Mouse (Mus musculus) liver, adult 2 months (tissue): Measurements from ENCODE around the gene Coq8a. TPM values are rescaled to one million over a fixed set of nuclear protein-coding genes. Genes with fewer than 3 reads are reported as not detected.

Experiments
- DNase-seq: peaks from one replicate; pipeline ENCODE4 v3.0.0-alpha.2; 2011; ENCODE audit warnings: low read depth, low spot score; ENCODE audit errors: extremely low read depth
- H3K27ac ChIP-seq: fragments of 200-500 bp; replicated peaks from 2 replicates; pipeline ENCODE4 v1.5.1; 2012; ENCODE audit warnings: low read depth, mild to moderate bottlenecking, control low read depth, inconsistent platforms, low read length; ENCODE audit not compliant: insufficient read depth
- H3K27me3 ChIP-seq: fragments of 200-500 bp; 2 replicates; pipeline ENCODE4 v1.6.1; 2012; ENCODE audit warnings: mild to moderate bottlenecking, moderate library complexity, low read length, inconsistent platforms; ENCODE audit not compliant: control insufficient read depth, insufficient read depth
- H3K36me3 ChIP-seq: fragments of 200-500 bp; 2 replicates; pipeline ENCODE4 v1.6.1; 2012; ENCODE audit warnings: low read length, inconsistent platforms; ENCODE audit not compliant: control insufficient read depth, insufficient read depth
- H3K4me1 ChIP-seq: fragments of 200-500 bp; 2 replicates; pipeline ENCODE4 v1.6.1; 2011; ENCODE audit warnings: low read length; ENCODE audit not compliant: control insufficient read depth, insufficient read depth
- H3K4me3 ChIP-seq: fragments of 200-500 bp; 2 replicates; pipeline ENCODE4 v1.5.1; 2011; ENCODE audit warnings: low read depth, mild to moderate bottlenecking, control low read depth, low read length, moderate library complexity; ENCODE audit not compliant: insufficient read depth
- H3K79me2 ChIP-seq: fragments of 200-500 bp; 2 replicates; pipeline ENCODE4 v1.6.1; 2012; ENCODE audit warnings: inconsistent platforms, mild to moderate bottlenecking, low read length, moderate library complexity; ENCODE audit not compliant: control insufficient read depth, insufficient read depth
- H3K9ac ChIP-seq: fragments of 200-500 bp; 2 replicates; pipeline ENCODE4 v1.6.1; 2012; ENCODE audit warnings: low read depth, mild to moderate bottlenecking, control low read depth, inconsistent platforms, low read length
- CTCF ChIP-seq: fragments of 200-500 bp; IDR thresholded peaks from 2 replicates; pipeline ENCODE4 v1.5.1; 2011; ENCODE audit warnings: low read depth, low read length, control low read depth
- POLR2A ChIP-seq: fragments of 200-500 bp; IDR thresholded peaks from 2 replicates; pipeline ENCODE4 v1.6.1; 2011; ENCODE audit warnings: low read length, control low read depth; ENCODE audit not compliant: insufficient read depth; ENCODE audit errors: extremely low read depth
- WGBS: fragments of 180-500 bp; shearing (Covaris S2); methylation state at CpG from one replicate; pipeline ENCODE4 v1.1.7; 2018; 5-methylcytosine and 5-hydroxymethylcytosine counted together
- polyA plus RNA-seq: library from polyadenylated mRNA; depleted of rRNA; stranded (reverse); fragments of >200 nt; gene quantifications from 2 replicates; pipeline ENCODE4 v1.2.3, GENCODE M21; 2012
- total RNA-seq: library from RNA; depleted of rRNA; stranded (reverse); fragments of >200 nt; gene quantifications from 2 replicates; pipeline ENCODE4 v1.2.3, GENCODE M21; 2014

Gene Coq8a
- total and polyA plus RNA-seq, 2 experiments: 137 to 444 TPM

DNA sequence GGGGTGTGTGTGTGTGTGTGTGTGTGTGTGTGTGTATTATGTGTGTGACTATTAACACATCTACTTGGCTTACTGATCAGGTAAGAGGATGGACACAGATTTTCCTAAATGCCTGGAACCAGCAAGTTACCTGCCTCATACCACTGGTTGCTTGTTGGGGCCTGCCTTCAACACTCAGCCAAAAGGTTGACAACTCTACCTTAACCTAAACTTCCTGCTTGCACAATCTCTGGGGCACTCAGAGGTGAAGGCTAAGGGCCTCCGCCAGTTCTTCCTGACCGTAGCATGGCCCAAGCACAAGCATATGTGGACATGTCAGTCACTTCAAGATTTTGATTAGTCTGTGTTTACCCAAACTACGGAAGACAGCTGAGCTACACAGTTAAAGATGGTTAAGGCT is 1.4 kb downstream of the Coq8a start:
- 40% methylated on average over 3 of the region's 3 CpGs for WGBS
- H3K4me3 ChIP-seq: no peak overlapping the region
- no peak for DNase-seq
- TF ChIP-seq CTCF (no peak), POLR2A (no peak)
- no peaks in the 10 kb centered on the region for H3K36me3 ChIP-seq
- H3K79me2 ChIP-seq: peaks cover 8% of the 10 kb centered on the region
- no peak overlapping the region for H3K9ac ChIP-seq
- H3K27me3 ChIP-seq: no peaks in the 10 kb centered on the region
- peaks cover 14% of the 10 kb centered on the region for H3K4me1 ChIP-seq
- H3K27ac ChIP-seq: no peak overlapping the region

DNA sequence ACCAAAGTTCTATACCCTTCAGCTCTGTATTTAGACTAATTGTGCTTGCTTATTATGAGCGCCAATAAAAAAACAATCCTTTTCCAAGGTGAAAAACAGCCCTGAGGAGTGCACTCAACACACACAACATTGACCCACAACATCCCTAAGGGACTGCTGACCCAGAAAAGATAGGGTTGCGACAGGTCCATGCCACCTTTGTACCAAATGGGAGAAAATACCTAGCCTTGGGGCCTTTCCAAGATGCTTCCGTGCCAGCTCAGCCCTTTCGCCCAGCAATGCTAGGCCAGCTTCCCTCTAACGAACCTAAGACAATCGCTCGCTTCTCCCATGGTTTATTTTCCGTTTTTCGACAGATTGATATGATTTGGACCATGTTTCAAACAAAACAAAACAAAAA is 2.9 kb downstream of the Coq8a start:
- H3K27ac ChIP-seq: peak overlapping the region; percentile 90
- H3K4me3 ChIP-seq: peak overlapping the region; percentile 40; the same call in 1 of the 2 replicates
- H3K27me3 ChIP-seq: no peaks in the 10 kb centered on the region
- no peak overlapping the region; the same call in 1 of the 2 replicates for H3K9ac ChIP-seq
- 28% methylated on average over 9 of the region's 9 CpGs for WGBS
- DNase-seq: peak; percentile 96
- H3K36me3 ChIP-seq: no peaks in the 10 kb centered on the region
- peaks cover 24% of the 10 kb centered on the region for H3K4me1 ChIP-seq
- H3K79me2 ChIP-seq: peaks cover 14% of the 10 kb centered on the region
- TF ChIP-seq POLR2A (no peak), CTCF (no peak)

DNA sequence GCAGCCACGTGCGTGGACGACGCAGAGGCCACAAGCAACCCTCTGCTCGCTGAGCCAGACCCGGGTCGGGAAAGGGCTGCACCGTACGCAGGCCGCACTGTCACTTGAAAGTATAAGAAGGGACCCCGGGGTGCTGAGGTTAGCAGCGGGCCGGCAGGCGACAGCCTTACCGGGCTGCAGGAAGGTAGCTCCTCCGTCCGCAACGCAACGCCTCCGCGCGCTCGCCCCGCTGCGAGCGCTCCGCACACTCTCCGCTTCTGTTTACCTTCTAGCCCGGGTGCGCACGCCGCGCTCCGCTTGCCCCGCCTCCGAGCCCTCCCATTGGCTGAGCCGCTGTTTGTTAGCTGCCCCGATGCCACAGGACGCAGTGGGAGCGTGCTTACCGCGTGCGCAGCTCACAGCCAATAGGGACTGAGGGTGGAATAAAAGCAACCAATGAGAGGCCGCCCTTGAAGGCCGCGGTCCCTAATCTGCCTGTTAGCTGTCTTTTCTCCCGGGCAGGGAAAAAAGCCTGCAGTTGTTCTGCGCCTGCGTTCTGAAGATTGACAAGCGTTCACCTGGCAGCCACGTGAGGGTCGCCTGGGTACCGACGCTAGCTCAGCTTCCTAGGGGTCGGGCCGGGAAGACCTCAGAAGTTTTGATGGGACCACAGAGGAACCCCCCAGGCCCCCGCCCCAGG is 3.6 kb downstream of the Coq8a start:
- TF ChIP-seq POLR2A (peak; percentile 97), CTCF (no peak)
- H3K4me3 ChIP-seq: peak overlapping the region; percentile 78
- H3K27ac ChIP-seq: peak overlapping the region; percentile 92
- H3K27me3 ChIP-seq: no peaks in the 10 kb centered on the region
- peak; percentile 98 for DNase-seq
- peak overlapping the region; percentile 88 for H3K9ac ChIP-seq
- H3K4me1 ChIP-seq: peaks cover 29% of the 10 kb centered on the region
- WGBS: 1% methylated on average over 57 of the region's 57 CpGs
- peaks cover 18% of the 10 kb centered on the region for H3K79me2 ChIP-seq
- no peaks in the 10 kb centered on the region for H3K36me3 ChIP-seq

DNA sequence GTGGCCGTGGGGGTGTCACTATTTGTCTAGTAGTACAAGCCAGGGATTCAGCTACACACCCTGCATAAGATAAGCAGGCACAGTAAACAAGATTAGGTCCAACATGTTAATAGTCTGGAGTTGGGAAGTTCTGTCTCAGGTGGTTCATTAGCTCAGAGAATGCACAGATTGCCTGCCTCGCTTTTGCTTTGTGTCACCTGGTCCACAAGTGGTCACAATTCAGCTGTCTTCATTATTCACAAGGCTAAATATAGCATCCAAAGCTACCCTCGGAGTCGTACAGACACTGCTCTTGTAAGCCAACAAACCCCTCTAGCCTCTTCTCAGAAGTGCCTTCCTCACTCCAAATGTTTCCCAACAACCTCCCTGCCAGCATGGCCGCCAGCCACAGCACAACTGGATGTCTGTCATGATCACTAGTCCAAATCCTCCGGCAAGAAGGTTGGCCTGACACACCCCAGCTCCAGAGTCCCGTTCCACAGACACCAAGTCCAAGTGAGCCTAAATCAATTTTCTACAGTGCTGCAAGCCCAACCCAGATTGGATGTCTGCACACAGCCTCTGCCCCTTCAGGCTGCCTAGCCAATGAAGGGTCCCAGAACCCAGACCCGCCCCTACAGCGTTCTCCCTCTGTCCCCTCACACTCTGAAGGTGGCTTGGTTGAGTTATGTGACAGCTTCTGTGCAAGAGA is 4.5 kb downstream of the Coq8a start:
- no peaks in the 10 kb centered on the region for H3K36me3 ChIP-seq
- DNase-seq: peak; percentile 98
- H3K27ac ChIP-seq: peak overlapping the region; percentile 92
- peak overlapping the region; percentile 88 for H3K9ac ChIP-seq
- WGBS: 5% methylated on average over 9 of the region's 9 CpGs
- H3K79me2 ChIP-seq: peaks cover 25% of the 10 kb centered on the region
- peak overlapping the region; percentile 78 for H3K4me3 ChIP-seq
- TF ChIP-seq CTCF (no peak), POLR2A (peak; percentile 47; the same call in 1 of the 2 replicates)
- H3K27me3 ChIP-seq: no peaks in the 10 kb centered on the region
- peaks cover 33% of the 10 kb centered on the region for H3K4me1 ChIP-seq

DNA sequence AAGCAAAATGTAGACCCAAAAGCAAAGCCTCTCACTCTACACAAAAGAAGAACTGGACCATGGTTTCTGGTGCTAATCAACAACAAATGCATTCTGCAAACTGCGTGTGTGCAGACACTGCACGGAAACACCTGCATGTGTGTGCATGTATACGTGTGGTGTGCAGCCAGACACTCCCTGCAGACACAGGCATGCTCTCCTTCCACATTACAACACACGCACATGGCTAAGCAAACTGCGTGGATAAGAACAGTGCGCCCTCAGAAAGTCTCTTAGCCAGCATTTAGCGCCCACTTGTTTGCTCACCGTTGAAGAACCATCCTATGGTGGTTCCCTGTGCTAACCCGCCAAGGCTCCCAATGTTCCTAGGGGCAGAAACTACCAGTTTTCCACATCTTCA is 5.4 kb downstream of the Coq8a start:
- Histone ChIP-seq H3K79me2 (peaks cover 25% of the 10 kb centered on the region), H3K27me3 (no peaks in the 10 kb centered on the region), H3K4me1 (peaks cover 39% of the 10 kb centered on the region), H3K9ac (peak overlapping the region; percentile 66), H3K36me3 (no peaks in the 10 kb centered on the region), H3K27ac (peak overlapping the region; percentile 77), H3K4me3 (peak overlapping the region; percentile 55)
- 18% methylated on average over 9 of the region's 9 CpGs for WGBS
- no peak for DNase-seq
- TF ChIP-seq CTCF: no peak
- no peak for TF ChIP-seq POLR2A
